Mouse (Mus musculus) ES-E14 (cell line): Measurements from ENCODE around the gene Pygo2.

Experiments used
- HCFC1 ChIP-seq: IDR thresholded peaks from 2 replicates; pipeline ENCODE4 v1.6.1; 2012; ENCODE audit warnings: low read length, inconsistent platforms, borderline replicate concordance; ENCODE audit not compliant: insufficient read depth
- MAFK ChIP-seq: IDR thresholded peaks from 2 replicates; pipeline ENCODE4 v1.6.1; 2014; ENCODE audit warnings: mild to moderate bottlenecking, low read depth, low read length, inconsistent platforms; ENCODE audit not compliant: insufficient read depth
- ZC3H11A ChIP-seq: IDR thresholded peaks from 2 replicates; pipeline ENCODE4 v1.6.1; 2012; ENCODE audit warnings: low read depth, mild to moderate bottlenecking, inconsistent platforms, low read length, borderline replicate concordance
- ZNF384 ChIP-seq: IDR thresholded peaks from 2 replicates; pipeline ENCODE4 v1.6.1; 2012; ENCODE audit warnings: low read depth, low read length, inconsistent platforms

DNA sequence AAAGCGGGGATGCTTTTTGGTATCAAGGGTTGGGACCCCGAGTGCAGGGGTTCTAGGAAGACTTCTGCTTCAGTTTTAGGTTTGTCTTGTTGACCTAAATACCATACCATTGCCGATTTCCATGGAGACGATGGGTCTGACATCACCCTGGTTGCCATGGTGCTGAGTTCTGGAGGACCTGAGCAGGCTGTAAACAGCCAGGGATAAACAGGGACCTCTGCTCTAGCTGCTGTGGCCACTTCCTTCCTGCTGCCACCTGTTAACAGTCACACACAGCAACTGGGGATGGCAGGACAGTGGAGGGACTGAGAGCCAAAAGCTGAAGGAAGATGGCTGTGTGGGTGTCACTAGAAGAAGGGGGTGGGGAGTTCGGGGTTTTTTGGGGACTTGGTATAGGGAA is 7.3 kb downstream of the Pygo2 start:
- TF ChIP-seq ZNF384: no peak
- no peak for TF ChIP-seq MAFK
- no peak for TF ChIP-seq ZC3H11A
- no peak for TF ChIP-seq HCFC1
